Mouse (Mus musculus): ENCODE results near the gene Pde8a. TPM values are rescaled to one million over a fixed set of nuclear protein-coding genes. Genes with fewer than 3 reads are reported as not detected.
"Not testable (repeated sequence)": the region's sequence is repeated elsewhere in the genome, so short reads cannot be mapped to it uniquely, and the experiment has no call there.

Gene Pde8a
- polyA plus RNA-seq, 1 experiment from 2014 or later = 6.5 TPM

- ATAC-seq (no peak), DNase-seq (ENCODE audit: low spot score) (no peak)
- Histone ChIP-seq H3K4me1 (ENCODE audit: insufficient read depth, low read depth, low read length) (no peaks in the 10 kb centered on the region), H3K27ac (ENCODE audit: low read length) (no peak overlapping the region), H3K9ac (replicated peaks; ENCODE audit: low read depth) (no peak overlapping the region), H3K4me3 (ENCODE audit: low read depth, low read length) (no peak overlapping the region), H3K9me3 (ENCODE audit: low read length) (no peaks in the 10 kb centered on the region), H3K36me3 (ENCODE audit: insufficient read depth, low read length) (no peaks in the 10 kb centered on the region), H3K27me3 (replicated peaks; ENCODE audit: insufficient read depth, low read length) (no peaks in the 10 kb centered on the region), H3K4me2 (replicated peaks; ENCODE audit: low read depth, low read length) (no peak overlapping the region)
- 72% methylated on average over 9 of the region's 9 CpGs for WGBS
- TF ChIP-seq EP300 (IDR thresholded peaks at IDR 0.05) = no peak
- no peak for TF ChIP-seq CTCF (IDR thresholded peaks at IDR 0.05)
Measured at GRCm38 (mm10) chr7:81189180-81189579, 24.2 kb upstream of the Pde8a start.

DNA sequence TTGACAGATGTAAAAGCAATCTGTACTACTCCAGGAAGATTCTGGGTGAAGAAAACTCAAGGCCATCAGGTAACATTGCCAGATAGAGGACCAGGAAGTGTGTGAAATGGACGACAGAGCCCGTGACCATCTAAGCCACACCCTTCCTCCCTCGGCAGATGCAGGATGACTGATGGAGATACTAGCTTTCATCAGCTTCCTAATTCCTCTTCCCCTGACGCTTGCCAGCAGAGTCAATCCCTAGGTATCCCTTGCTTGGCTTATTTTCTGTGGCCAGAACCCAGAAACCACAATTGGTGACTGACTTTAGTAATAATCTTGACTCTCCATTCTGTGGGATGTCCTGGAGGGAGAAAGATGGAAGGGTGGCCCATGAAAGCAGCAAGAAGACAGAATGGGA lies 17.9 kb upstream of the Pde8a start:
- no peak for TF ChIP-seq EP300 (IDR thresholded peaks at IDR 0.05)
- no peak for ATAC-seq
- Histone ChIP-seq H3K9me3 (ENCODE audit: low read length) (no peaks in the 10 kb centered on the region), H3K4me2 (replicated peaks; ENCODE audit: low read depth, low read length) (no peak overlapping the region), H3K27ac (ENCODE audit: low read length) (no peak overlapping the region), H3K36me3 (ENCODE audit: insufficient read depth, low read length) (no peaks in the 10 kb centered on the region), H3K4me1 (ENCODE audit: insufficient read depth, low read depth, low read length) (peaks cover 10% of the 10 kb centered on the region; the same call in 1 of the 2 replicates), H3K4me3 (ENCODE audit: low read depth, low read length) (no peak overlapping the region), H3K27me3 (replicated peaks; ENCODE audit: insufficient read depth, low read length) (no peaks in the 10 kb centered on the region), H3K9ac (replicated peaks; ENCODE audit: low read depth) (no peak overlapping the region)
- 49% methylated on average over 4 of the region's 4 CpGs for WGBS
- DNase-seq (ENCODE audit: low spot score) = no peak

- no peak for TF ChIP-seq EP300 (IDR thresholded peaks at IDR 0.05)
- TF ChIP-seq CTCF (IDR thresholded peaks at IDR 0.05) = no peak
- DNase-seq (ENCODE audit: low spot score) (peak; percentile 58), ATAC-seq (peak; percentile 68)
- H3K27ac ChIP-seq (ENCODE audit: low read length) = no peak overlapping the region
- no peaks in the 10 kb centered on the region for H3K36me3 ChIP-seq (ENCODE audit: insufficient read depth, low read length)
- H3K4me3 ChIP-seq (ENCODE audit: low read depth, low read length) = no peak overlapping the region
- H3K4me1 ChIP-seq (ENCODE audit: insufficient read depth, low read depth, low read length) = peaks cover 10% of the 10 kb centered on the region; the same call in 1 of the 2 replicates
- H3K27me3 ChIP-seq (replicated peaks; ENCODE audit: insufficient read depth, low read length) = no peaks in the 10 kb centered on the region
- no peak overlapping the region for H3K9ac ChIP-seq (replicated peaks; ENCODE audit: low read depth)
- H3K9me3 ChIP-seq (ENCODE audit: low read length) = no peaks in the 10 kb centered on the region
- 45% methylated on average over 3 of the region's 3 CpGs for WGBS
- H3K4me2 ChIP-seq (replicated peaks; ENCODE audit: low read depth, low read length) = no peak overlapping the region
Measured at GRCm38 (mm10) chr7:81196796-81197195, 16.6 kb upstream of the Pde8a start.

GRCm38 (mm10) chr7:81198538-81198937 lies 14.9 kb upstream of the Pde8a start:
- Histone ChIP-seq H3K27ac (ENCODE audit: low read length) (peak overlapping the region; percentile 4; the same call in 1 of the 2 replicates), H3K27me3 (replicated peaks; ENCODE audit: insufficient read depth, low read length) (no peaks in the 10 kb centered on the region), H3K4me2 (replicated peaks; ENCODE audit: low read depth, low read length) (no peak overlapping the region), H3K4me1 (ENCODE audit: insufficient read depth, low read depth, low read length) (peaks cover 10% of the 10 kb centered on the region; the same call in 1 of the 2 replicates), H3K9ac (replicated peaks; ENCODE audit: low read depth) (0 out of 2 replicates have a peak overlapping the region, but pooled peaks have one; percentile 1), H3K4me3 (ENCODE audit: low read depth, low read length) (no peak overlapping the region), H3K36me3 (ENCODE audit: insufficient read depth, low read length) (no peaks in the 10 kb centered on the region), H3K9me3 (ENCODE audit: low read length) (no peaks in the 10 kb centered on the region)
- peak; percentile 73 for ATAC-seq
- TF ChIP-seq CTCF (IDR thresholded peaks at IDR 0.05) (no peak), EP300 (IDR thresholded peaks at IDR 0.05) (no peak)
- DNase-seq (ENCODE audit: low spot score) = peak; percentile 57
- WGBS = 29% methylated on average over 4 of the region's 4 CpGs

- 33% methylated on average over 5 of the region's 5 CpGs for WGBS
- H3K36me3 ChIP-seq (ENCODE audit: insufficient read depth, low read length) = no peaks in the 10 kb centered on the region
- no peak overlapping the region for H3K4me2 ChIP-seq (replicated peaks; ENCODE audit: low read depth, low read length)
- H3K9ac ChIP-seq (replicated peaks; ENCODE audit: low read depth) = 0 out of 2 replicates have a peak overlapping the region, but pooled peaks have one; percentile 1
- no peaks in the 10 kb centered on the region for H3K9me3 ChIP-seq (ENCODE audit: low read length)
- no peak overlapping the region for H3K4me3 ChIP-seq (ENCODE audit: low read depth, low read length)
- peaks cover 10% of the 10 kb centered on the region; the same call in 1 of the 2 replicates for H3K4me1 ChIP-seq (ENCODE audit: insufficient read depth, low read depth, low read length)
- no peaks in the 10 kb centered on the region for H3K27me3 ChIP-seq (replicated peaks; ENCODE audit: insufficient read depth, low read length)
- DNase-seq (ENCODE audit: low spot score) (peak; percentile 67), ATAC-seq (peak; percentile 71)
- H3K27ac ChIP-seq (ENCODE audit: low read length) = peak overlapping the region; percentile 4; the same call in 1 of the 2 replicates
- TF ChIP-seq EP300 (IDR thresholded peaks at IDR 0.05) = no peak
- TF ChIP-seq CTCF (IDR thresholded peaks at IDR 0.05) = no peak
Measured at GRCm38 (mm10) chr7:81199109-81199508, 14.3 kb upstream of the Pde8a start.

DNA sequence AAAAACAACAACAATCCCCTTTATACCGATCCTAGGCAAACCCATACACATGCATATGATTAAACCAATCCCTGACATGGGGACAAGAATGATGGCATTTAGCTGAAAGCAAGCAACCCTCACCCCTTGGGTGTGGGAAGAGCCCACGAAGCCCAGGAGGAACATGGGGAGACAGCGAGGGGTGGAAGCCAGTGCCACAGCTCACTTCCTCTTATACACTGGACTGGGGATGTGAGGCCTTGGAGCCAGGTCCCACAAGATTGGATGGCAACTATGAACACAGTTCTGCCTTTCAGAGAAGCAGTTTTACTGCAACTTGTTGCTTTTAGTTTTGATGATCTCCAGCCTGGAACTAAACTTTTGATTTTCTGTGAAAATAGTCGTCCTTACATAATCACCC lies 13.6 kb upstream of the Pde8a start:
- no peaks in the 10 kb centered on the region for H3K36me3 ChIP-seq (ENCODE audit: insufficient read depth, low read length)
- H3K4me1 ChIP-seq (ENCODE audit: insufficient read depth, low read depth, low read length) = peaks cover 10% of the 10 kb centered on the region; the same call in 1 of the 2 replicates
- no peak overlapping the region for H3K27ac ChIP-seq (ENCODE audit: low read length)
- no peak for DNase-seq (ENCODE audit: low spot score)
- no peak overlapping the region for H3K4me3 ChIP-seq (ENCODE audit: low read depth, low read length)
- no peaks in the 10 kb centered on the region for H3K9me3 ChIP-seq (ENCODE audit: low read length)
- no peak overlapping the region for H3K4me2 ChIP-seq (replicated peaks; ENCODE audit: low read depth, low read length)
- no peak for TF ChIP-seq EP300 (IDR thresholded peaks at IDR 0.05)
- no peak for TF ChIP-seq CTCF (IDR thresholded peaks at IDR 0.05)
- H3K9ac ChIP-seq (replicated peaks; ENCODE audit: low read depth) = no peak overlapping the region
- no peak for ATAC-seq
- no peaks in the 10 kb centered on the region for H3K27me3 ChIP-seq (replicated peaks; ENCODE audit: insufficient read depth, low read length)
- 42% methylated on average over 4 of the region's 4 CpGs for WGBS

DNA sequence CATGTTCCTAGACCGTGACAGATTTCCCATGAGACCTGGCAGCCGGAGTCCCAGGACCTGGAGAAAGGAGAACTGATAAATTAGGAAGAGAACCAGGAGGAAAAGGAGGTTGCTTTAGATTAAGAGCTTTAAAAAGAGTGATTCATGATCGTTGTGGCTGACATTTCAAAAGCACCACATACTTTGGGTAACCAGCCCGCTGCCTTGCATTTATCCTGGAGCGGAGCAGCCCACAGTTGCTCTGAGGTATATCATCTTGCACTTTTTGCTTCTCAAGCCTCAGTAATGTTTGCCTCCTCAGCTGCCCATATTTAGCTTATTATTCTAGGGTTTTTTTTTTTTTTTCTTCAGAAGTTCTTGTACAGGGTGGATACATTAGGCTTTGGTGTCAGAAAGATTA lies 11.0 kb upstream of the Pde8a start:
- TF ChIP-seq CTCF (IDR thresholded peaks at IDR 0.05) = no peak
- no peak for TF ChIP-seq EP300 (IDR thresholded peaks at IDR 0.05)
- Histone ChIP-seq H3K4me1 (ENCODE audit: insufficient read depth, low read depth, low read length) (peaks cover 10% of the 10 kb centered on the region; the same call in 1 of the 2 replicates), H3K9me3 (ENCODE audit: low read length) (no peaks in the 10 kb centered on the region), H3K4me3 (ENCODE audit: low read depth, low read length) (no peak overlapping the region), H3K27ac (ENCODE audit: low read length) (no peak overlapping the region), H3K36me3 (ENCODE audit: insufficient read depth, low read length) (no peaks in the 10 kb centered on the region), H3K4me2 (replicated peaks; ENCODE audit: low read depth, low read length) (no peak overlapping the region), H3K27me3 (replicated peaks; ENCODE audit: insufficient read depth, low read length) (no peaks in the 10 kb centered on the region), H3K9ac (replicated peaks; ENCODE audit: low read depth) (no peak overlapping the region)
- no peak for DNase-seq (ENCODE audit: low spot score)
- 59% methylated on average over 5 of the region's 5 CpGs for WGBS
- no peak for ATAC-seq

- not testable (repeated sequence) for H3K36me3 ChIP-seq (ENCODE audit: insufficient read depth, low read length); H3K4me1 ChIP-seq (ENCODE audit: insufficient read depth, low read depth, low read length); H3K4me3 ChIP-seq (ENCODE audit: low read depth, low read length); H3K4me2 ChIP-seq (replicated peaks; ENCODE audit: low read depth, low read length); DNase-seq (ENCODE audit: low spot score); H3K9ac ChIP-seq (replicated peaks; ENCODE audit: low read depth); H3K27ac ChIP-seq (ENCODE audit: low read length); H3K9me3 ChIP-seq (ENCODE audit: low read length); H3K27me3 ChIP-seq (replicated peaks; ENCODE audit: insufficient read depth, low read length); ATAC-seq
- WGBS = 85% methylated on average over 10 of the region's 10 CpGs
Measured at GRCm38 (mm10) chr7:81203576-81203975, 9.8 kb upstream of the Pde8a start.

All from lung, postnatal 0 days (tissue).